Mouse (Mus musculus) intestine, embryonic 14.5 days (tissue): ENCODE measurements around the gene Ahcyl2. TPM values are rescaled to one million over a fixed set of nuclear protein-coding genes. Genes with fewer than 3 reads are reported as not detected.
A peak's percentile ranks its signal among the peaks of the same experiment; 100 is the strongest.

ENCODE experiments used
- ATAC-seq: fragments of 200-750 bp; cut with Nextera tagmentation; replicated peaks from 2 replicates; pipeline ENCODE4 v1.8.0; 2017; ENCODE audit warnings: low read depth, moderate number of reproducible peaks, moderate TSS enrichment, moderate library complexity; ENCODE audit not compliant: low FRiP score, low TSS enrichment
- DNase-seq: peaks from one replicate; pipeline ENCODE4 v3.0.0-alpha.2; 2018; ENCODE audit warnings: low spot score
- H3K27ac ChIP-seq: fragments of 300-500 bp; sonication (generic); 2 replicates; pipeline ENCODE4 v1.5.1; 2014; ENCODE audit warnings: low read depth, mild to moderate bottlenecking, control low read depth
- H3K27me3 ChIP-seq: fragments of 300-500 bp; sonication (generic); replicated peaks from 2 replicates; pipeline ENCODE4 v1.6.1; 2014; ENCODE audit warnings: low read length, control low read depth; ENCODE audit not compliant: control insufficient read depth, insufficient read depth
- H3K36me3 ChIP-seq: fragments of 300-500 bp; sonication (generic); 2 replicates; pipeline ENCODE4 v1.6.1; 2014; ENCODE audit warnings: low read length, control low read depth; ENCODE audit not compliant: control insufficient read depth, insufficient read depth
- H3K4me1 ChIP-seq: fragments of 300-500 bp; sonication (generic); replicated peaks from 2 replicates; pipeline ENCODE4 v1.6.1; 2014; ENCODE audit warnings: low read length, control low read depth, mixed read lengths; ENCODE audit not compliant: control insufficient read depth, insufficient read depth
- H3K4me2 ChIP-seq: fragments of 300-500 bp; sonication (generic); 2 replicates; pipeline ENCODE4 v1.6.1; 2014; ENCODE audit warnings: low read length
- H3K4me3 ChIP-seq: fragments of 300-500 bp; sonication (generic); 2 replicates; pipeline ENCODE4 v1.5.1; 2014; ENCODE audit warnings: low read depth, low read length, control low read depth, mixed read lengths
- H3K9ac ChIP-seq: fragments of 300-500 bp; sonication (generic); 2 replicates; pipeline ENCODE4 v1.6.1; 2014; ENCODE audit warnings: mild to moderate bottlenecking, low read length
- H3K9me3 ChIP-seq: fragments of 300-500 bp; sonication (generic); 2 replicates; pipeline ENCODE4 v1.6.1; 2016; ENCODE audit warnings: low read length, control low read depth; ENCODE audit not compliant: control insufficient read depth
- WGBS: fragments of 180-500 bp; shearing (Covaris S2); extraction: QIAGEN DNeasy Blood & Tissue Kit; methylation state at CpG from one replicate; pipeline ENCODE4 v1.1.7; 2014; 5-methylcytosine and 5-hydroxymethylcytosine counted together
- polyA plus RNA-seq: library from polyadenylated mRNA; unstranded; fragments of >200 nt; fragmentation: Nextera tagmentation; extraction: Ambion mirVana; gene quantifications from 2 replicates; pipeline ENCODE4 v1.2.1, GENCODE M21; 2014

Gene Ahcyl2
- polyA plus RNA-seq, 1 experiment from 2014 or later: 43.8 TPM

DNA sequence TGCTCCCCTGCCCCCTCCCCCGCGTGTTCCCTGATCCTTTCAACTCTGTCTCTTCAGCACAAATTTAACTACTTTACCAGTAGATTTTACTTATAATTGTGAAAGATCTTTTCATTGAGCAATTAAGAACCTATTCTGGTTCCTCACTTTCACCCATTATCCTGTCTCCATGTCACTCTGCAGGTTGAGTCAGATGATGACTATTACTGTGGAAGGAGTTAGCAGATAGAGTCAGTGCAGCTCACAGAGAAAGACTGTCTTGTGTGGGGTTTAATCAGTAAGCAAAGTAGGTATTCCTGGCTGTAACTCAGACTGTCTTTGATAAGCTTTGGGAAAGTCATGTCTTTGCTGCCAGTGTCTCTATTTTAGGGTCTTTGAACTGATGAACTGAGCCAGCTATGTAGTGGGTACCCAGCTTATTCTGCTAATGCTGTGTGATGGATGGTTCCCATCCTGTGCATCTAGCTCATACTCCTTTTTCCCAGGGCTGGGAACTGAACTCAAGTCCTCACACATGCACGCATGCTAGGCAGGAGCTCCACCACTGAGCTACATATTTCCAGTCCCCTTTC lies 135.6 kb downstream of the Ahcyl2 start:
- H3K9ac ChIP-seq: no peak overlapping the region
- no peaks in the 10 kb centered on the region for H3K27me3 ChIP-seq
- H3K4me2 ChIP-seq: no peak overlapping the region
- DNase-seq (no peak), ATAC-seq (no peak)
- no peak overlapping the region for H3K4me3 ChIP-seq
- H3K36me3 ChIP-seq: peaks cover 22% of the 10 kb centered on the region
- no peaks in the 10 kb centered on the region for H3K9me3 ChIP-seq
- 91% methylated on average over 3 of the region's 3 CpGs for WGBS
- no peak overlapping the region for H3K27ac ChIP-seq
- no peaks in the 10 kb centered on the region for H3K4me1 ChIP-seq

DNA sequence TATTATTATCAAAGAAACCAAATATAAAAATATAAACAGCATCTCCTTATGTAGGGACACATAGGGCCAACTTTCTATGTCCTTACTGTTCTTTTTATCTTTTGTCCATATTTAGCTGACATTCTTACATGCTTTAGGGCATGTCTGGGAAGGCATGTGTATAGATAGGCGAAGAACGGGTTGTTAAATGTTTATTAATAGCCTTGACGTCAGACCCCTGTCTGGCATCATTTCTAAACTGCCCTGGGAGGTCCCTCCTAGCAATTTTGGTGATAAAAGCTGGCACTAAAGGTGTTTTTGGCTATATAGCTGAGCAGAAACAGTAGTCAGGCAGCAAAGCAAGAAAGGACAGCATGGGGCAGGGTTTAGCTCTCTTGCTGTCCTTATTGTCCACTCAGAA lies 136.5 kb downstream of the Ahcyl2 start:
- H3K36me3 ChIP-seq: peaks cover 30% of the 10 kb centered on the region
- no peak overlapping the region for H3K4me2 ChIP-seq
- no peak overlapping the region for H3K4me3 ChIP-seq
- H3K9ac ChIP-seq: no peak overlapping the region
- no peak for ATAC-seq
- no peak overlapping the region for H3K27ac ChIP-seq
- H3K9me3 ChIP-seq: no peaks in the 10 kb centered on the region
- WGBS: 58% methylated on average over 3 of the region's 3 CpGs
- no peak for DNase-seq
- no peaks in the 10 kb centered on the region for H3K27me3 ChIP-seq
- no peaks in the 10 kb centered on the region for H3K4me1 ChIP-seq

DNA sequence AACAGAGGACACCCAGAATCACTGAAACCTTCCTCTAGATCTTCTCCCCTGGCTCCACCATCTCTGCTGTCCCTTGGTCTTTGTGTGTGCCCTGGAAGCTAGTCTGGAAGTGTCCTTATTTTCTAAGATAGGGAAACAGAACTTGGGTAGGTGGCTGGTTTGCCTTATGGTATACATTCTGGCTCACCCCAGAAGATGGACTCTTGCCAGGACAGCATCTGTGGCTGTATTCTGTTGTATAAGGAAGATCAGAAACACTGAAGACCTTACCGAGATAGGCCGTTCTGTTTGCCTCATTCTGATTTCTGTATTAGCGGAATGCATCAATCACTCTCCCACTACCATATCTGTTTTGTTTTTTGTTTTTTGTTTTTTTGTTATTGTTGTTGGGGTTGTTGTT lies 142.8 kb downstream of the Ahcyl2 start:
- Histone ChIP-seq H3K4me2 (no peak overlapping the region), H3K4me3 (no peak overlapping the region), H3K9ac (no peak overlapping the region), H3K4me1 (no peaks in the 10 kb centered on the region), H3K27ac (no peak overlapping the region), H3K36me3 (peaks cover 17% of the 10 kb centered on the region), H3K27me3 (peaks cover 9% of the 10 kb centered on the region; the same call in 1 of the 2 replicates), H3K9me3 (no peaks in the 10 kb centered on the region)
- ATAC-seq (no peak), DNase-seq (no peak)
- WGBS: 93% methylated on average over 3 of the region's 3 CpGs

DNA sequence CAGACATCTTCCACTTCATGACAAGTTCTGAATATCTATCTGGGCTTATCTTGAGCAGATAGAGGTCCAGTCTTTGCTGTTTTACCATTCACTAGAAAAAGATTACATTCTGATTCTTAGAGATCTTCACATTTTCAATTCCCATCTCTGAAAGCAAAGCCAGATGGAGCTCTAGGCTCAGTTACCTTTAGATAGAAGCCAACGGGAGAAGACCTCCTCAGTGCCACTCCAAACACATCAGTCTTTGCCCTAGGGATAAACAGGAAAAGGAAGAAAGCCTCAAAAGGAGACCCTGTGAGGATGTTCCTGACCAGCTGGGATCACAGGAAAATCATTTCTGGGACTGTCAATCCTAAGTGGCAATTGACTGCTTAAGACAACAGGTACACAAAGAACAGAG lies 145.9 kb downstream of the Ahcyl2 start:
- DNase-seq: no peak
- Histone ChIP-seq H3K4me2 (no peak overlapping the region), H3K4me3 (no peak overlapping the region), H3K9me3 (no peaks in the 10 kb centered on the region), H3K27me3 (peaks cover 24% of the 10 kb centered on the region), H3K36me3 (peaks cover 8% of the 10 kb centered on the region; the same call in 1 of the 2 replicates), H3K27ac (no peak overlapping the region), H3K4me1 (no peaks in the 10 kb centered on the region; the same call in 1 of the 2 replicates), H3K9ac (no peak overlapping the region)
- no peak for ATAC-seq
- WGBS: 18% methylated on average over 1 of the region's 1 CpGs

DNA sequence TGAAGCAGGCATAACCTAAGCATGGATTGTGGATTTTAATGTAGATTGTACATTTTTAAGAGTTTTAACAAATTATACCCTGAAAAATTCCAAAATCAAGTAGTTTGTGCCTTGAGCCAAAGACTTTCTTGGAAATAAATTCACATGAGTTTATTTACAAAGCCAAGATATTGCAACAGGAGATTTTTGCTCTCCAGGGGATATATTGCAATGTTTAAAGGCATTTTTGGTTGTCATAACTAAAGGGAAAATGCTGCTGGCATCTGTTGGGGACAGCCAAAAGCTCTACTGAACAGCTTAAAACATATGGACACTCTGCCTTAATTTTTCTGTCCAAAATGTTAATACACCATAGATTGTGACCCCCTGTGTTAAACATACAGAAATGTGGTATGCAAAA lies 146.3 kb downstream of the Ahcyl2 start:
- H3K27me3 ChIP-seq: peaks cover 26% of the 10 kb centered on the region
- ATAC-seq (no peak), DNase-seq (no peak)
- no peak overlapping the region for H3K27ac ChIP-seq
- no peak overlapping the region for H3K4me3 ChIP-seq
- H3K9me3 ChIP-seq: no peaks in the 10 kb centered on the region
- H3K4me2 ChIP-seq: no peak overlapping the region
- H3K36me3 ChIP-seq: peaks cover 3% of the 10 kb centered on the region; the same call in 1 of the 2 replicates
- no peaks in the 10 kb centered on the region; the same call in 1 of the 2 replicates for H3K4me1 ChIP-seq
- H3K9ac ChIP-seq: no peak overlapping the region

DNA sequence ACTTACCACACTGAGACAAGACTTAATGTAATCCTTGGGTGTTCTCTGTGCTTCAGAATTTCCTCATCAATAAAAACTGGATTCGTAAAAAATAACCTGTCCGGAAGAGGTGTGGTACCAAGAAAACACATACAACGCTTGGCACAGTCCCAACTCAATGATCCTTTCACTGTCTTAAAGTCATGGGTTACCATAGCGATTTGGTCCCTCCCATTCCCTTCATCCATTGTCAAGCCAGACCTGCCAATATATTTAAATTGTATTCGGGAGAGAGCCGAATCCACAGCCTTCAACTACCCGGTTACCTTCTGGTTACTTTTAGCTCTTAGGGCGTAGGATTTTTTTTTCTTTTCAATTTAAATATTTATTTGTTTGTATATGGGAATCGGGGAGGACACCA lies 148.0 kb downstream of the Ahcyl2 start:
- no peak for DNase-seq
- 0 out of 2 replicates have a peak overlapping the region, but pooled peaks have one; percentile 89 for H3K4me2 ChIP-seq
- ATAC-seq: no peak
- no peaks in the 10 kb centered on the region for H3K9me3 ChIP-seq
- no peak overlapping the region for H3K4me3 ChIP-seq
- no peak overlapping the region for H3K9ac ChIP-seq
- H3K27ac ChIP-seq: no peak overlapping the region
- H3K4me1 ChIP-seq: no peaks in the 10 kb centered on the region; the same call in 1 of the 2 replicates
- no peaks in the 10 kb centered on the region for H3K36me3 ChIP-seq
- H3K27me3 ChIP-seq: peaks cover 29% of the 10 kb centered on the region
- WGBS: 38% methylated on average over 9 of the region's 9 CpGs

DNA sequence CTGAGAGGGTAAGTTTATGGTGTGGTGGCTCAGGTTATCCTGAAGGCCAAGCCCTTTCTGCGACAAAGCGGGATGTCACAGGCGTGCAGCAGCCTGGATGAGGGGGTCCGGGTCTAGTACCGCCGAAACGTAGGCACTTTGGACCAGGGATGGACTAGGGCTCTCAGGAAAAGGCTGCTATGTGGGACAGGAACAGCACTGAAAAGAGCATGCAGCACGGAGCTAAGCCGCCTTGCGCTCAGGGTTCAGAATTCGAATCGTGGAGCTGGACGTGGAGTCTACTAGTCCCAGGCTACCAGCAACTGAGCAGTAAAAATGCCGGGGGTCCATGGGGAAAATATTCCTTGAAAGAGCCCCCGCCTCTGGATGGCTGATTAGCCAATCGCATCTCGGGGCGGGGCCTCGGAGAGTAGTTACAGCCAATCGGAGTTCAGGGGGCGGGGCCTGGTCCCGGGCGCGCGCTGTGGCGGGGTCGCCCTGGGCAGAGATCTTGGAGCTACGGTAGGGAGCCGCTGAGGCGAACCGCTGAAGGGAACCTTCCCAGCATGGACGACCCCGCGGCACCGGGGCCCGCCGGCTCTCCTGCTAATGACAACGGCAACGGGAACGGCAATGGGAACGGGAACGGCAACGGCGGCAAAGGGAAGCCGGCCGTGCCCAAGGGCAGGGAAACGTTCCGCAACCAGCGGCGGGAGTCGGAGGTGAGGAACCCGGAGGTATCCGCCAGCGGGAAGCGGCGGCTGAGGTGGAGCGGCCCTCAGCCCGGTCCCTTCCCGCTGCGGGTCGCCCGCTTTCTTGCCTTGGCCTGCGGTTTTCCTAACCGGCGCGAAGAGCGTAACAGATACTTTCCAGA lies 148.9 kb downstream of the Ahcyl2 start, which contains the start of gene Strip2:
TSS of gene Strip2 (plus strand) at position 483 of the 853 bp plus-strand sequence.
- WGBS: under 1% methylated on average over 65 of the region's 67 CpGs
- Histone ChIP-seq H3K4me1 (no peaks in the 10 kb centered on the region; the same call in 1 of the 2 replicates), H3K4me3 (peak within 1 kb of the TSS; percentile 60), H3K36me3 (no peaks in the 10 kb centered on the region), H3K27ac (no peak within 1 kb of the TSS), H3K9me3 (no peaks in the 10 kb centered on the region), H3K9ac (peak within 1 kb of the TSS; percentile 45), H3K27me3 (peaks cover 29% of the 10 kb centered on the region), H3K4me2 (peak within 1 kb of the TSS; percentile 89)
- peak; percentile 99 for ATAC-seq
- peak; percentile 97 for DNase-seq

DNA sequence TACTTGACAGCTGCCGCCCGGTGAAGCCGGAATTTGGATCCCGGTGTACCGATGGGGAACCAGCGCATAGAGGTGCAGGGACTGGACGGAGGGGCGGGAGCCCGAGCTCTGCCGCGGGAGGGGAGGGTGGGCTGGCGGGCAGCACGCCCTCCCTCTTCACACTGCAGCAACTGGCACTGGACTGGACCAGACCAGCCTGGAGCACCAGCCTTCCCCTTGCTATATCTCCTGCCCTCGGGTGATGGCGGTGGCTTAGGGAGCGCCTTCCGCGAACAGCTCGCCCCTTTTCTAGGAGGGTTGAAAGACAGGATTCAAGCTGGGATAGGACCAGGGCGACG lies 149.5 kb downstream of the Ahcyl2 start:
- Histone ChIP-seq H3K4me2 (peak overlapping the region; percentile 89), H3K36me3 (no peaks in the 10 kb centered on the region), H3K27ac (no peak overlapping the region), H3K4me3 (peak overlapping the region; percentile 60), H3K9me3 (no peaks in the 10 kb centered on the region), H3K4me1 (no peaks in the 10 kb centered on the region; the same call in 1 of the 2 replicates), H3K9ac (peak overlapping the region; percentile 45), H3K27me3 (peaks cover 29% of the 10 kb centered on the region)
- no peak for DNase-seq
- ATAC-seq: peak; percentile 59
- under 1% methylated on average over 21 of the region's 21 CpGs for WGBS
